Mouse (Mus musculus): Measurements from ENCODE around the gene Runx1.

- TF ChIP-seq CTCF (IDR thresholded peaks at IDR 0.05; ENCODE audit: insufficient read depth, low read depth, low read length), result no peak
- TF ChIP-seq POLR2A (IDR thresholded peaks at IDR 0.05; ENCODE audit: insufficient read depth, low read depth, low read length), result no peak
These were observed 46.0 kb downstream of the Runx1 start for GRCm38 (mm10) chr16:92779896-92780435.

All from olfactory bulb, adult 2 months (tissue).